Mouse (Mus musculus) E14TG2a.4 (cell line): ENCODE results near the gene Rsl1.
"Not testable (repeated sequence)": the region's sequence is repeated elsewhere in the genome, so short reads cannot be mapped to it uniquely, and the experiment has no call there.

Source experiments
- H3K27me3 ChIP-seq: 2 replicates; pipeline ENCODE4 v1.6.1; 2014; ENCODE audit warnings: low read length, control low read depth; ENCODE audit not compliant: insufficient read depth
- H3K36me3 ChIP-seq: 2 replicates; pipeline ENCODE4 v1.6.1; 2014; ENCODE audit warnings: low read length, control low read depth; ENCODE audit not compliant: insufficient read depth
- H3K4me1 ChIP-seq: replicated peaks from 2 replicates; pipeline ENCODE4 v1.6.1; 2014; ENCODE audit warnings: low read depth, low read length, control low read depth
- H3K4me3 ChIP-seq: replicated peaks from 2 replicates; pipeline ENCODE4 v1.5.1; 2014; ENCODE audit warnings: mild to moderate bottlenecking, low read length
- H3K9me3 ChIP-seq: 2 replicates; pipeline ENCODE4 v1.6.1; 2014; ENCODE audit warnings: low read length, control low read depth
- CTCF ChIP-seq: conservative IDR thresholded peaks from 2 replicates; pipeline ENCODE4 v1.5.1; 2014; ENCODE audit warnings: low read length
- NANOG ChIP-seq: IDR thresholded peaks from 2 replicates; pipeline ENCODE4 v1.6.1; 2014; ENCODE audit warnings: borderline replicate concordance, low read length, mixed read lengths
- POU5F1 ChIP-seq: IDR thresholded peaks from 2 replicates; pipeline ENCODE4 v1.6.1; 2014; ENCODE audit warnings: low read length, borderline replicate concordance

Gene Rsl1

GRCm38 (mm10) chr13:67172991-67173722, at the start of gene Rsl1:
Rsl1 (plus strand) TSS chr13:67173182.
- H3K9me3 ChIP-seq, H3K27me3 ChIP-seq, H3K4me1 ChIP-seq, H3K36me3 ChIP-seq: not testable (repeated sequence)
- H3K4me3 ChIP-seq, result peak within 1 kb of the TSS; percentile 76

- peaks cover 6% of the 10 kb centered on the region; the same call in 1 of the 2 replicates for H3K27me3 ChIP-seq
- no peaks in the 10 kb centered on the region for H3K36me3 ChIP-seq
- TF ChIP-seq POU5F1 (no peak), CTCF (no peak), NANOG (no peak)
- no peaks in the 10 kb centered on the region for H3K4me1 ChIP-seq
- H3K4me3 ChIP-seq, result no peak overlapping the region
- H3K9me3 ChIP-seq, result no peaks in the 10 kb centered on the region
Measured at GRCm38 (mm10) chr13:67124460-67124859, 48.5 kb upstream of the Rsl1 start.

GRCm38 (mm10) chr13:67127507-67127906, 45.5 kb upstream of the Rsl1 start:
- not testable (repeated sequence) for H3K9me3 ChIP-seq, H3K4me1 ChIP-seq, H3K27me3 ChIP-seq, H3K36me3 ChIP-seq
- peak overlapping the region; percentile 83 for H3K4me3 ChIP-seq

- no peak for TF ChIP-seq POU5F1
- no peak for TF ChIP-seq NANOG
- 0 out of 2 replicates have a peak, but pooled peaks have one; percentile 2 for TF ChIP-seq CTCF
- no peaks in the 10 kb centered on the region for H3K9me3 ChIP-seq
- H3K27me3 ChIP-seq, result no peaks in the 10 kb centered on the region
- H3K36me3 ChIP-seq, result no peaks in the 10 kb centered on the region
- peak overlapping the region; percentile 83 for H3K4me3 ChIP-seq
- no peaks in the 10 kb centered on the region for H3K4me1 ChIP-seq
Measured at GRCm38 (mm10) chr13:67128038-67128721, 44.8 kb upstream of the Rsl1 start.

GRCm38 (mm10) chr13:67166122-67166521, 6.9 kb upstream of the Rsl1 start:
- not testable (repeated sequence) for H3K36me3 ChIP-seq, H3K4me1 ChIP-seq, H3K27me3 ChIP-seq

GRCm38 (mm10) chr13:67173723-67174055, 707 bp downstream of the Rsl1 start:
- Histone ChIP-seq H3K9me3 (no peaks in the 10 kb centered on the region), H3K36me3 (no peaks in the 10 kb centered on the region), H3K4me1 (peaks cover 3% of the 10 kb centered on the region; the same call in 1 of the 2 replicates), H3K4me3 (peak overlapping the region; percentile 76), H3K27me3 (no peaks in the 10 kb centered on the region)
- TF ChIP-seq NANOG (no peak), POU5F1 (no peak), CTCF (no peak)

More at GRCm38 (mm10) chr13:67166122-67166521, 6.9 kb upstream of the Rsl1 start:
- not testable (repeated sequence) for H3K9me3 ChIP-seq, H3K4me3 ChIP-seq

GRCm38 (mm10) chr13:67194340-67194894, 21.4 kb downstream of the Rsl1 start, which contains the start of gene Zfp455:
Zfp455 (plus strand) TSS chr13:67194506.
- H3K36me3 ChIP-seq, result no peaks in the 10 kb centered on the region
- TF ChIP-seq NANOG (no peak), POU5F1 (no peak), CTCF (no peak)
- H3K9me3 ChIP-seq, result no peaks in the 10 kb centered on the region
- H3K4me1 ChIP-seq, result peaks cover 8% of the 10 kb centered on the region
- H3K27me3 ChIP-seq, result no peaks in the 10 kb centered on the region
- peak within 1 kb of the TSS; percentile 83 for H3K4me3 ChIP-seq

- no peaks in the 10 kb centered on the region for H3K9me3 ChIP-seq
- no peaks in the 10 kb centered on the region; the same call in 1 of the 2 replicates for H3K27me3 ChIP-seq
- no peaks in the 10 kb centered on the region for H3K4me1 ChIP-seq
- no peak overlapping the region for H3K4me3 ChIP-seq
- H3K36me3 ChIP-seq, result no peaks in the 10 kb centered on the region
- TF ChIP-seq NANOG, result no peak
- TF ChIP-seq CTCF, result no peak
- no peak for TF ChIP-seq POU5F1
Measured at GRCm38 (mm10) chr13:67201656-67202055, 28.7 kb downstream of the Rsl1 start.
